Mouse (Mus musculus): Measurements from ENCODE around the gene Spock1. TPM values are rescaled to one million over a fixed set of nuclear protein-coding genes. Genes with fewer than 3 reads are reported as not detected.

Gene Spock1
- polyA plus RNA-seq, 1 experiment = not detected

DNA sequence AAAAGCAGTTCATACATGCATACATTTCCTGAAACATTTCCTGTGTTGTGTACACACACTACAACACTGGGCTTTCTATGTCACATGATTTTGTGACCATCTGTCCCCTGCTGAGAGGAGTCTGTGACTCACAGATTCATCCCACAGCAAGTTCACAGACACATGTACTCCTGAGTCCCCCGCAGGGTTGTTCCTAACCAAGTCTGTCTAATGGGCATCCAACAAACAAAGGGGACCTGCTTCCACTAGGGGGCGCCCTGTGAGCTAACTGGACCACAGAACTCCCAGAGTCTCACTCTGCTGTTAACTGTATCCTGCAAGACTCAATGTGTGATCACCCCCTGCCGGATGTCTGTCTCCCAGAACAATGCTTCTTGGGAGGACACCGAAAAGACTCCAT, 129.0 kb downstream of the Spock1 start:
- WGBS = 77% methylated on average over 4 of the region's 4 CpGs

DNA sequence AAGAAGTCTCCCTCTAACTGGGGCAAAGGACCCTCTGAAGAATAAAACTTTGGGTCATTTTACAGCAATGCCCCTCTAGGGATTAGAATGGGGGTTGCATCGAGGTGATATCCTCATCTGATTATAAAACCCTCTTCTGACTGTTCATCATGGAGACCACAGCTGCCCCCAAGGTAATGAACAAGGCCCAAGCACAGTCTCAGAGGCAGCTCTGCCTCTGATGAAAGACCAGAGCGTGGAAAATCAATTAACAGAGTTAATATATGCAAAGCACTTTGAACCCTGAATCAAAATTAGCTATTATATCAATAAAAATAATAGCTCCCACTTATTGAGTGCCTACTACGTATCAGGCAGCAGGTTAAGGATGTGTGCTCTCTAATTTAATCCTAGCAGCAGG, 129.6 kb downstream of the Spock1 start:
- Histone ChIP-seq H3K4me1 (ENCODE audit: control insufficient read depth, insufficient read depth, insufficient read length) (no peaks in the 10 kb centered on the region), H3K4me3 (ENCODE audit: extremely low read depth, insufficient read depth, insufficient read length) (no peak overlapping the region), H3K27ac (ENCODE audit: insufficient read depth, low read length) (no peak overlapping the region), H3K27me3 (ENCODE audit: control insufficient read depth, insufficient read depth, low read length) (no peaks in the 10 kb centered on the region), H3K36me3 (ENCODE audit: control insufficient read depth, insufficient read depth, low read length) (no peaks in the 10 kb centered on the region)
- no peak for DNase-seq (ENCODE audit: low read depth in 1 of 2, low spot score in 2 of 2)
- TF ChIP-seq CTCF (IDR thresholded peaks at IDR 0.05; ENCODE audit: extremely low read depth, insufficient read depth, insufficient read length, insufficient replicate concordance) = no peak
- no peak for TF ChIP-seq POLR2A (IDR thresholded peaks at IDR 0.05; ENCODE audit: low read depth, low read length)
- 76% methylated on average over 3 of the region's 3 CpGs for whole genome bisulfite sequencing

More for the DNA sequence above, 129.0 kb downstream of the Spock1 start:
- Histone ChIP-seq H3K36me3 (ENCODE audit: control insufficient read depth, insufficient read depth, low read length) (no peaks in the 10 kb centered on the region), H3K27ac (ENCODE audit: insufficient read depth, low read length) (no peak overlapping the region), H3K4me1 (ENCODE audit: control insufficient read depth, insufficient read depth, insufficient read length) (no peaks in the 10 kb centered on the region), H3K4me3 (ENCODE audit: extremely low read depth, insufficient read depth, insufficient read length) (no peak overlapping the region), H3K27me3 (ENCODE audit: control insufficient read depth, insufficient read depth, low read length) (no peaks in the 10 kb centered on the region)
- DNase-seq (ENCODE audit: low read depth in 1 of 2, low spot score in 2 of 2) = no peak
- TF ChIP-seq POLR2A (IDR thresholded peaks at IDR 0.05; ENCODE audit: low read depth, low read length) = no peak
- TF ChIP-seq CTCF (IDR thresholded peaks at IDR 0.05; ENCODE audit: extremely low read depth, insufficient read depth, insufficient read length, insufficient replicate concordance) = no peak

GRCm38 (mm10) chr13:57771998-57772397, 136.1 kb downstream of the Spock1 start:
- Histone ChIP-seq H3K4me1 (ENCODE audit: control insufficient read depth, insufficient read depth, insufficient read length) (no peaks in the 10 kb centered on the region), H3K27me3 (ENCODE audit: control insufficient read depth, insufficient read depth, low read length) (no peaks in the 10 kb centered on the region), H3K27ac (ENCODE audit: insufficient read depth, low read length) (no peak overlapping the region), H3K4me3 (ENCODE audit: extremely low read depth, insufficient read depth, insufficient read length) (no peak overlapping the region), H3K36me3 (ENCODE audit: control insufficient read depth, insufficient read depth, low read length) (no peaks in the 10 kb centered on the region)
- no peak for DNase-seq (ENCODE audit: low read depth in 1 of 2, low spot score in 2 of 2)
- TF ChIP-seq CTCF (IDR thresholded peaks at IDR 0.05; ENCODE audit: extremely low read depth, insufficient read depth, insufficient read length, insufficient replicate concordance) = no peak
- TF ChIP-seq POLR2A (IDR thresholded peaks at IDR 0.05; ENCODE audit: low read depth, low read length) = no peak
- WGBS = 81% methylated on average over 6 of the region's 6 CpGs

DNA sequence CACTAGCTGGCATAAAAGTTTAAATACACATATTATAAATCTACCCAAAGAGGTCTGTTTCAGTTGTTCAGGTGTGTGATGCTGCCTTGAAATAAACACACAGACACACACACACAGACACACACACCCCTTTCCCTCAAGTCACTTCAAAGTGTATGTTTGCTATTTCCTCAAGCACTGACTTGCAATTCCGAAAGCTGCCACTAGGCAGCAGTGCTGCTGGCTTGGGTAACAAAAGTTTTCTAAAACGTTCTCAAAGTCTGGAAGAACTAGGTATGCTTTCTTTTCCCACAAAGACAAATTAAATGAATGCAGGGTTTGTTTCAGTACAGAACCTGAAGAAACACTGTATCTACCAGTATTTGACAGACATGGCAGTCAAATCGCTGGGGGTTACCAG, 141.4 kb downstream of the Spock1 start:
- Histone ChIP-seq H3K27me3 (ENCODE audit: control insufficient read depth, insufficient read depth, low read length) (no peaks in the 10 kb centered on the region), H3K36me3 (ENCODE audit: control insufficient read depth, insufficient read depth, low read length) (no peaks in the 10 kb centered on the region), H3K4me3 (ENCODE audit: extremely low read depth, insufficient read depth, insufficient read length) (no peak overlapping the region), H3K4me1 (ENCODE audit: control insufficient read depth, insufficient read depth, insufficient read length) (no peaks in the 10 kb centered on the region), H3K27ac (ENCODE audit: insufficient read depth, low read length) (no peak overlapping the region)
- TF ChIP-seq POLR2A (IDR thresholded peaks at IDR 0.05; ENCODE audit: low read depth, low read length) = no peak
- no peak for TF ChIP-seq CTCF (IDR thresholded peaks at IDR 0.05; ENCODE audit: extremely low read depth, insufficient read depth, insufficient read length, insufficient replicate concordance)
- 57% methylated on average over 3 of the region's 3 CpGs for WGBS
- no peak for DNase-seq (ENCODE audit: low read depth in 1 of 2, low spot score in 2 of 2)

DNA sequence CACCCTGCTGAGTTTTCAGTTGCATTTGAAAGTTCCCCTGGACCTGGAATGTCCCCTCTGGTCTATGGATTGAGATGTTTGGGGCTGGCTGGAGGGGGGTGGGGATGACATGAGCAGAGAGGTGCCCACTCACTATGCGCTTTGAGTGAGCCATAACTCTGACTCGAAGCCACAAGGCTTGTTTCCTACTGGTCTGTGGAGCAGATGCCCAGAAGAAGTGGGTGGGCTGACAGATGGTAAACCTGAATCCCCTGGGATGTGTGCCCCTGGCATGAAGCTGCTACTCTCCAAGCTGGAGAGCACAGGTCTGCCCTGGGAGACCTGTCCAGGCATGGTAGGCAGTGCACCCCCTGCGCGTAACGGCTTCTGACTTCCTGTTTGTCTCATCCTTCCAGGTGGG, 147.0 kb downstream of the Spock1 start:
- Histone ChIP-seq H3K36me3 (ENCODE audit: control insufficient read depth, insufficient read depth, low read length) (no peaks in the 10 kb centered on the region), H3K4me1 (ENCODE audit: control insufficient read depth, insufficient read depth, insufficient read length) (no peaks in the 10 kb centered on the region), H3K27ac (ENCODE audit: insufficient read depth, low read length) (no peak overlapping the region), H3K4me3 (ENCODE audit: extremely low read depth, insufficient read depth, insufficient read length) (no peak overlapping the region), H3K27me3 (ENCODE audit: control insufficient read depth, insufficient read depth, low read length) (no peaks in the 10 kb centered on the region)
- DNase-seq (ENCODE audit: low read depth in 1 of 2, low spot score in 2 of 2) = no peak
- 91% methylated on average over 5 of the region's 5 CpGs for WGBS
- TF ChIP-seq CTCF (IDR thresholded peaks at IDR 0.05; ENCODE audit: extremely low read depth, insufficient read depth, insufficient read length, insufficient replicate concordance) = no peak
- TF ChIP-seq POLR2A (IDR thresholded peaks at IDR 0.05; ENCODE audit: low read depth, low read length) = no peak

GRCm38 (mm10) chr13:57760618-57761017, 147.5 kb downstream of the Spock1 start:
- Histone ChIP-seq H3K4me1 (ENCODE audit: control insufficient read depth, insufficient read depth, insufficient read length) (no peaks in the 10 kb centered on the region), H3K36me3 (ENCODE audit: control insufficient read depth, insufficient read depth, low read length) (no peaks in the 10 kb centered on the region), H3K27ac (ENCODE audit: insufficient read depth, low read length) (no peak overlapping the region), H3K4me3 (ENCODE audit: extremely low read depth, insufficient read depth, insufficient read length) (no peak overlapping the region), H3K27me3 (ENCODE audit: control insufficient read depth, insufficient read depth, low read length) (no peaks in the 10 kb centered on the region)
- WGBS = 92% methylated on average over 3 of the region's 3 CpGs
- DNase-seq (ENCODE audit: low read depth in 1 of 2, low spot score in 2 of 2) = no peak
- TF ChIP-seq POLR2A (IDR thresholded peaks at IDR 0.05; ENCODE audit: low read depth, low read length) = no peak
- TF ChIP-seq CTCF (IDR thresholded peaks at IDR 0.05; ENCODE audit: extremely low read depth, insufficient read depth, insufficient read length, insufficient replicate concordance) = no peak

DNA sequence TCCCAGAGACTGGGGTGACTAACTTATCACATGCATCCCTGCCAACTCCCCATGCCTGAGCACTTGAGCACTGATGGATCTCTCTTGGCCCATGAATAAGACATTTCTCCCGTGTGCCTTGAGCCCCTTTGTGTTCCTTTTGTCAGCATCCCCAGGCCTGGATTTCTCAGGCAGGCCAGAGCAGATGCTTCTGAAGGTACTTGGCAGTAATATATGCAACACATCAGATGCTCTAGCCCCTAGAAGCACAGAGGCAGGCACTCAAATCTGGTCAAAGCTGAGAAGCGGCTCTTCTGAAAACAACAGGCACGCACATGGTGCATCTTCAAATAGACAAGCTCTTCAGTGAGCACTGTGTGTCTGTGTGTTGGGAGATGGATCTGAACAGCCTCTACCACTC, 151.8 kb downstream of the Spock1 start:
- Histone ChIP-seq H3K4me3 (ENCODE audit: extremely low read depth, insufficient read depth, insufficient read length) (no peak overlapping the region), H3K27ac (ENCODE audit: insufficient read depth, low read length) (no peak overlapping the region), H3K36me3 (ENCODE audit: control insufficient read depth, insufficient read depth, low read length) (no peaks in the 10 kb centered on the region), H3K4me1 (ENCODE audit: control insufficient read depth, insufficient read depth, insufficient read length) (no peaks in the 10 kb centered on the region), H3K27me3 (ENCODE audit: control insufficient read depth, insufficient read depth, low read length) (no peaks in the 10 kb centered on the region)
- DNase-seq (ENCODE audit: low read depth in 1 of 2, low spot score in 2 of 2) = no peak
- WGBS = 91% methylated on average over 3 of the region's 3 CpGs
- TF ChIP-seq CTCF (IDR thresholded peaks at IDR 0.05; ENCODE audit: extremely low read depth, insufficient read depth, insufficient read length, insufficient replicate concordance) = no peak
- TF ChIP-seq POLR2A (IDR thresholded peaks at IDR 0.05; ENCODE audit: low read depth, low read length) = no peak

Data from spleen, adult 2 months (tissue).